Mouse (Mus musculus): Measurements from ENCODE around the gene Rhod. TPM values are rescaled to one million over a fixed set of nuclear protein-coding genes. Genes with fewer than 3 reads are reported as not detected.

The Rhod gene
- polyA plus RNA-seq, 1 experiment from 2014 or later: 49.7 TPM

DNA sequence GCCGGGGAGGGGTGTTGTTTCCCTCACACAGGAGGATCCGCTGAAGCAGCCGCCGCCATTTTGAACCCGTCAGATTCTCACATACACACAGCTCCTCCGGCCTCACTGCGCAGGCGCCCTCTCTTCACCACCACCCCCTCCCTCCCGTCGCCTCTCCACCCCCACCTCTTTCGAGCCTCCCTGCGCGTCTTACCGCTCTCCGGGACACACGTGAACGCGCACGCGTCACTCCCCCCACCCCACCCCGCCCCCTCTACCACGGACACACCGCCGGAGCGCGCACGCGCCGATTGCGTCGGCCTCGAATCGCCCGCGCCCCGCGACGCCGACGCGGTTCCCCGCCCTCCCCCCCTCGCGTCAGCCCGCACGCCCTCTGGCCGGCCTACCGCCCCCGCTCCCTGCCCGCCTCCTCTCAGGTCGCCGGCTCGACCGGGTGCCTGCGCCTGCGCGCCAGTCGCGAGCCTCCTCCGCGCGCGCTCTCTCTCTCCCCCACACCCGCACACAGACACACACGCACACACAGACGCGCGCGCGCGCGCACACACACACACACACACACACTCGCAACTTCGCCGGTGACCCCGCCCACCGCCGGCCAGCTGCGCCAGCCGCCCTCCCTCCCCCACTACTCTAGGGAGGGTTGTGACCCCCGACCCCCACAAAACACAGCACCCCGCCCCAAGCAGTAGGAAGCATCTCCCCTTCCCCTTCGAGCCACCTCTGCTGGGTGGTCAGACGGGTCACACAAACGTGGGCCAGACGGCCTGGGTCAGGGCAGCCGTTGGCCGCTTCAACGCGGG is 42.0 kb downstream of the Rhod start:
- DNase-seq (ENCODE audit: low spot score) (peak; percentile 99), ATAC-seq (replicated peaks; ENCODE audit: low FRiP score, low read depth) (peak; percentile 93)
- Histone ChIP-seq H3K9me3 (replicated peaks; ENCODE audit: low read length) (no peaks in the 10 kb centered on the region), H3K4me3 (replicated peaks; ENCODE audit: low read depth, low read length) (peak overlapping the region; percentile 99), H3K4me1 (replicated peaks; ENCODE audit: insufficient read depth, low read length) (0 out of 2 replicates have a peak, but pooled peaks cover 11% of the 10 kb centered on the region), H3K27ac (peak overlapping the region; percentile 97), H3K27me3 (ENCODE audit: insufficient read depth, low read length) (no peaks in the 10 kb centered on the region), H3K9ac (ENCODE audit: low read depth, low read length) (peak overlapping the region; percentile 99), H3K4me2 (ENCODE audit: low read length) (peak overlapping the region; percentile 94), H3K36me3 (ENCODE audit: insufficient read depth, low read length) (0 out of 2 replicates have a peak, but pooled peaks cover 4% of the 10 kb centered on the region)
- no peak for TF ChIP-seq CTCF (IDR thresholded peaks at IDR 0.05; ENCODE audit: low read depth)
- 1% methylated on average over 69 of the region's 90 CpGs for WGBS

DNA sequence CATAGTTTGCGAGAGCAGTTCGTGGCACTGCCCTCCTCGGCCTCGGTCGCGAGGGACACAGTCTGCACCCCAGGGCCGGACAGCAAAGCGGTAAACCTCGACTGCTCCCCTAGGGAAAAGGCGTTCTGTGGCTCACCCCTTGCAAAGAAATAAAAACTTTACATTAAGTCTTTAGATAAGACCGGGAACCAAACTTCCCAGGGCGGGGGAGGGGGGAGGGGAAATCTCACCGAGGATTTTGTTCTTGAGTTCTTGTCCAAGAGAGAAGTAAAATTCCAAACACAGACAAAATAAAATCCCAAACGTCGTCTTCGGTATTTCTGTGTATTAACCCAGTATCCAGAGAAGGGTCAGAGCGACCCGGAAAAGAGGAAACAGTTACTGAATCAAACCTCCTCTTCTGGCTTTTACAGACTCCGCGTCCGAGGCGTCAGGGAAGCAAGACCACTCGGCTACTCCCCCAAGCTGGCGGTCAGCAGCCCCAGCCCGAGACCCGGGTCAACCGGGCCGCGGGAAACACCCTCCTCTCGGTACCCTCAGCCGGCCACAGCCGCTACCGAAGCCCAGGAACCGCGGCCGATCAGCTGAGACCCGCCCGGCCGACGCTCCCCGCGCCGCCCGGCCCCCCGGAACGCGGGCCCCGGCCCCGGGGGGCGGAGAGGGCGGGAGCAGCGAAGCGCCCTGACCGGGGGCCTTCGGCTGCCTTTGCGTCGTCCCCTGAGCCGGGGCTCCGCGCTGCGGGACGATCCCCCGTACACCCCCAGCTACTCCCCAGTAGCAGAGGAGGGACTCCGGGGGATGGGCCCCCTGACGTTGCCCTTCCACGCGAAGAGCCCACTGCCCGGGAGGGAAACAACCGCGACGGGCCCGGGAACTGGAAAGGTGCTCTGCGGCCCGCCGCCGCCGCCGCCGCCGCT is 42.9 kb downstream of the Rhod start:
- H3K4me3 ChIP-seq (replicated peaks; ENCODE audit: low read depth, low read length): peak overlapping the region; percentile 99
- H3K4me2 ChIP-seq (ENCODE audit: low read length): peak overlapping the region; percentile 73
- H3K27me3 ChIP-seq (ENCODE audit: insufficient read depth, low read length): no peaks in the 10 kb centered on the region
- TF ChIP-seq CTCF (IDR thresholded peaks at IDR 0.05; ENCODE audit: low read depth): no peak
- no peaks in the 10 kb centered on the region for H3K9me3 ChIP-seq (replicated peaks; ENCODE audit: low read length)
- 0 out of 2 replicates have a peak, but pooled peaks cover 4% of the 10 kb centered on the region for H3K36me3 ChIP-seq (ENCODE audit: insufficient read depth, low read length)
- peak; percentile 60 for DNase-seq (ENCODE audit: low spot score)
- H3K4me1 ChIP-seq (replicated peaks; ENCODE audit: insufficient read depth, low read length): 0 out of 2 replicates have a peak, but pooled peaks cover 11% of the 10 kb centered on the region
- H3K9ac ChIP-seq (ENCODE audit: low read depth, low read length): peak overlapping the region; percentile 99
- ATAC-seq (replicated peaks; ENCODE audit: low FRiP score, low read depth): peak; percentile 31
- under 1% methylated on average over 66 of the region's 80 CpGs for WGBS
- peak overlapping the region; percentile 97 for H3K27ac ChIP-seq

DNA sequence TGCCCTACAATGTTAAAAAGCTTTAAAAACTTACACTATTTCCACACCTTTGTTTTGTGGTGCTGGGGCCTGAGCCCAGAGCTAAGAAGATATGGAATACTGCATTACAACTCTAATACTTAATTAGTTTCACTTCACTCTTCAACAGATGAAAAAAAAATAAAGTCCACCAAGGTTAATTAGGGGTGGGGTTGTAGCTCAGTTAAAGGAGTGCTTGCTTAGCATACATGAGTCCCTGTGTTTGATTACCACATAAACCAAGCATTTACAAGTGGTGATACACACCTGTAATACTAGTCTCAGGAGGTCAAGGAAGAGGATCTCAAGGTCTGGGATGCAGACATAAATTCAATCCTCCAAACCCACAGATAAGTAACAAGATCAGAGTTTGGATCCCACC is 52.0 kb downstream of the Rhod start:
- DNase-seq (ENCODE audit: low spot score) (no peak), ATAC-seq (replicated peaks; ENCODE audit: low FRiP score, low read depth) (no peak)
- H3K4me1 ChIP-seq (replicated peaks; ENCODE audit: insufficient read depth, low read length): no peaks in the 10 kb centered on the region
- H3K27me3 ChIP-seq (ENCODE audit: insufficient read depth, low read length): no peaks in the 10 kb centered on the region
- H3K9ac ChIP-seq (ENCODE audit: low read depth, low read length): no peak overlapping the region
- H3K4me3 ChIP-seq (replicated peaks; ENCODE audit: low read depth, low read length): no peak overlapping the region
- no peak for TF ChIP-seq CTCF (IDR thresholded peaks at IDR 0.05; ENCODE audit: low read depth)
- H3K9me3 ChIP-seq (replicated peaks; ENCODE audit: low read length): no peaks in the 10 kb centered on the region
- no peak overlapping the region for H3K4me2 ChIP-seq (ENCODE audit: low read length)
- no peak overlapping the region for H3K27ac ChIP-seq
- H3K36me3 ChIP-seq (ENCODE audit: insufficient read depth, low read length): peaks cover 5% of the 10 kb centered on the region; the same call in 1 of the 2 replicates

DNA sequence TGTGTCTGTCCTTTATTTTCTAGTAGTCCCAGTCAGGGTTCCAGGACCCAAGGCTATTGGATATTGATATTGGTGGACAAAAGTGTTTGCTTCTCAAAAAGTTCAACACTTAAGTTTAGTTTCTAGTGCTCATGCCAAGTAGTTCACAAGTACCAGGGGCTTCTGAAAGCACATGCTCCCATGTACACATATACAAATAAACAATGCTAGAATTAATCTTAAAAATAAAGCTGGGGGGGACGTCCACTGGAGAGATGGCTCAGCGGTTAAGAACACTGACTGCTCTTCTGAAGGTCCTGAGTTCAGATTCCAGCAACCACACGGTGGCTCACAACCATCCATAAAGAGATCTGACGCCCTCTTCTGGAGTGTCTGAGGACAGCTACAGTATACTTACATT is 54.2 kb downstream of the Rhod start:
- peaks cover 9% of the 10 kb centered on the region; the same call in 1 of the 2 replicates for H3K36me3 ChIP-seq (ENCODE audit: insufficient read depth, low read length)
- TF ChIP-seq CTCF (IDR thresholded peaks at IDR 0.05; ENCODE audit: low read depth): 0 out of 2 replicates have a peak, but pooled peaks have one; percentile 9
- no peaks in the 10 kb centered on the region for H3K27me3 ChIP-seq (ENCODE audit: insufficient read depth, low read length)
- no peaks in the 10 kb centered on the region for H3K4me1 ChIP-seq (replicated peaks; ENCODE audit: insufficient read depth, low read length)
- WGBS: 77% methylated on average over 4 of the region's 4 CpGs
- no peak overlapping the region for H3K4me2 ChIP-seq (ENCODE audit: low read length)
- H3K4me3 ChIP-seq (replicated peaks; ENCODE audit: low read depth, low read length): no peak overlapping the region
- no peak overlapping the region for H3K9ac ChIP-seq (ENCODE audit: low read depth, low read length)
- no peak for ATAC-seq (replicated peaks; ENCODE audit: low FRiP score, low read depth)
- no peak overlapping the region for H3K27ac ChIP-seq
- no peaks in the 10 kb centered on the region for H3K9me3 ChIP-seq (replicated peaks; ENCODE audit: low read length)
- no peak for DNase-seq (ENCODE audit: low spot score)

DNA sequence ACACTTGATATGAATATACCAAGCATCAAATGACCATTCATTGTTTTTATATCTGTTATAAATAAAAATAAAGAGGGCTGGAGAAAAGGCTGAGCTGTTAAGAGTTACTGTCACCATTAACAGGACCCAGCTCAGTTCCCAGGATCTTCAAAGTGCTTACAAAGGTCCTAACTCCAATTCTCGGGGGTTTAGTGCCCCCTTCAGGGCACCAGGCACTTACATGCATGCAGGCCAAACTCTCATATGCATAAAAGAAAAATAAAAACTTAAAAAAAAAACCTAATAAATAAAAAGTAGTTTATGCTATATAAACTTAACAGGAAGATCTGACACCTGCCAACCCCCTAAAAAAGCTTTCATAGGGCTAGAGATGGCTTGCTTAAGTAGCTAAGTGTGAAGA is 54.9 kb downstream of the Rhod start:
- no peak overlapping the region for H3K9ac ChIP-seq (ENCODE audit: low read depth, low read length)
- WGBS: 36% methylated on average over 1 of the region's 1 CpGs
- peaks cover 9% of the 10 kb centered on the region; the same call in 1 of the 2 replicates for H3K36me3 ChIP-seq (ENCODE audit: insufficient read depth, low read length)

DNA sequence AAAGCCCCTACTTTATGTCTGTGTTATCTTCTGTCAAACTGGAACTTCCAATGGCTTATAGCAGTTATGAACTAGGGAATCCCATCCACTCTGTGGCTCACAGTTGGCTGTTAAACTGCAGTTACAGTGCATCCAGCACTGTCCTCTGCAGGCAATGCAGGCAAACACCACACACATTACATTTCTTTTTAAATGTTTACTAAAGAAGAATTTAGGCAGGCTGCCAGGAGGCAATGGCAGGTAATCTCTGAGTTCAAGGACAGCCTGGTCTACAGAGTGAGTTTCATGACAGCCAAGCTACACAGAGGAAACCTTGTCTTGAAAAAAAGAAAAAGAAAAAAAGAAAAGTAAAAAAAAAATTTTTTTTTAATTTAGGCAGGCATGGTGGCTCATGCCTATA is 55.9 kb downstream of the Rhod start:
- DNase-seq (ENCODE audit: low spot score): no peak
- H3K4me3 ChIP-seq (replicated peaks; ENCODE audit: low read depth, low read length): no peak overlapping the region
- no peak for ATAC-seq (replicated peaks; ENCODE audit: low FRiP score, low read depth)

More for the DNA sequence above, 54.9 kb downstream of the Rhod start:
- peak; percentile 25; the same call in 1 of the 2 replicates for TF ChIP-seq CTCF (IDR thresholded peaks at IDR 0.05; ENCODE audit: low read depth)
- no peak for ATAC-seq (replicated peaks; ENCODE audit: low FRiP score, low read depth)
- H3K4me1 ChIP-seq (replicated peaks; ENCODE audit: insufficient read depth, low read length): no peaks in the 10 kb centered on the region
- no peak overlapping the region for H3K4me3 ChIP-seq (replicated peaks; ENCODE audit: low read depth, low read length)
- no peak overlapping the region for H3K27ac ChIP-seq
- H3K4me2 ChIP-seq (ENCODE audit: low read length): no peak overlapping the region
- no peak for DNase-seq (ENCODE audit: low spot score)
- H3K9me3 ChIP-seq (replicated peaks; ENCODE audit: low read length): no peaks in the 10 kb centered on the region
- no peaks in the 10 kb centered on the region for H3K27me3 ChIP-seq (ENCODE audit: insufficient read depth, low read length)

More for the DNA sequence above, 55.9 kb downstream of the Rhod start:
- Histone ChIP-seq H3K36me3 (ENCODE audit: insufficient read depth, low read length) (peaks cover 9% of the 10 kb centered on the region; the same call in 1 of the 2 replicates), H3K9ac (ENCODE audit: low read depth, low read length) (no peak overlapping the region), H3K27ac (no peak overlapping the region), H3K4me2 (ENCODE audit: low read length) (no peak overlapping the region), H3K27me3 (ENCODE audit: insufficient read depth, low read length) (no peaks in the 10 kb centered on the region), H3K4me1 (replicated peaks; ENCODE audit: insufficient read depth, low read length) (no peaks in the 10 kb centered on the region), H3K9me3 (replicated peaks; ENCODE audit: low read length) (no peaks in the 10 kb centered on the region)
- no peak for TF ChIP-seq CTCF (IDR thresholded peaks at IDR 0.05; ENCODE audit: low read depth)

Data from kidney, postnatal 0 days (tissue).